Mouse (Mus musculus) ovary, postnatal 36 days (tissue): Measurements from ENCODE around the gene Itgb7.
A peak's percentile ranks its signal among the peaks of the same experiment; 100 is the strongest.

Experiments
- DNase-seq: peaks from one replicate; pipeline ENCODE4 v3.0.0; 2022; ENCODE audit warnings: low spot score, mixed read lengths

The Itgb7 gene

GRCm38 (mm10) chr15:102248812-102249191 lies 17.1 kb upstream of the Itgb7 start:
- no peak for DNase-seq

GRCm38 (mm10) chr15:102248131-102248811 lies 16.5 kb upstream of the Itgb7 start:
- no peak for DNase-seq

DNA sequence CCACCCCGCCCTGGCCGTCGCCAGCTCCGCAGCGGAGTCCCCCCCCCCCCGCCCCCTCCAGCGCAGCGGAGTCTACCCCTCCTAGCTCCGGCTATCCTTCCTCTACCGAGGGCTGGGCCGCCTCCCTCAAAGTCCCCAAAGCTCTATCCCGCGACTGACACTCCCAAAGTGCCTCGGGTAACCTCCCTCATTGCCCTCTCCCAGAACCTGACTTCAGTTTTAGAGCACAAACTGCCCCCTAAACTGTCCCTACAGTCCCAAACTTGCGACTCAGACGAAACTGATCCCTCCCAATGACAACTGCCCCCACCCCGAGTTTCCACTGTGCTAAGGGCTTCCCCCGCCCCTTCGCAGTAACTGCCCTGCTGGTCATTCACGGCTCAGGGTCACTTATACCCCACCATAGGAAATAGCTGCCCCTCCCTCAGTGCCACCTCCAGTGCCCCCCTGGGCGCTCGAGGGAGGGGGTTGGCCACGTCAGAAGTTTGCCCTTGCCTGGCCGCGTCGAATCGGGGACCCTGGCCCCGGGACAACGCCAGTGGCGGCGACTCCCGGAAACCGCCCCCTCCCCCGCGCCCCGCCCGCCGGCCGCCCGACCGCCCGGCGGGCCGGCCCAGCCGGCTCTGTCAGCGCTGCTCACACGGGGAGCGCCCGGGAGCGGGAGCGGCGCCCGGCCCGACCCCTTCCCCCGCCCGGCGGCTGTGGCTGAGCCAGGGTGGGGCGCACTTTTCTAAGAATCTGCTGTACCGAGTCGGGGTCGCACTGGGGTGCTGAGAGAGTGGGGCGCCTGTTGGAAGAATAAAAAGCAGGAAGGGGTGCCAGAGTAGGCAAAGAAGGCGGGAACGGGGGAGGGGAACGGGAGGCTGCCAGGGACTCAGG lies 15.7 kb upstream of the Itgb7 start:
- DNase-seq, result peak; percentile 79

DNA sequence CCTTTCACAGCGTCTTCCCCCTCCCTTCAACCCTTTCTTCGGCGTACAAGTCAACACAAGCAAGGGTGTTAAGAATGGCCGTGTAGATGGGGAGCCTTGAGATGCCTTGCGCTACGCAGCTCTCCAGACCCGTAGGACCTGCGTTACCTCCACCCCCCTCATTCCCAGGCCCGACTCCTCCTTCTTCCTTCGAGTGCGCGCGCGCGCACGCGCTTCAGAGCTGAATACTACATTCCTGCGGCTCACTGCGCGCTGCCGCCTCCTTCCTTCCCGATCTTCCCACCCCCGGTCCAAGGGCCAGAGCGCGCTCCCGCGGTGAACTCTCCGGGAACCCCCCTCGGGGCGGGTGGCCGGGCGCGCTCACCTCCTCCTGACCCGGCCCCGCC lies 15.1 kb upstream of the Itgb7 start:
- peak; percentile 94 for DNase-seq

DNA sequence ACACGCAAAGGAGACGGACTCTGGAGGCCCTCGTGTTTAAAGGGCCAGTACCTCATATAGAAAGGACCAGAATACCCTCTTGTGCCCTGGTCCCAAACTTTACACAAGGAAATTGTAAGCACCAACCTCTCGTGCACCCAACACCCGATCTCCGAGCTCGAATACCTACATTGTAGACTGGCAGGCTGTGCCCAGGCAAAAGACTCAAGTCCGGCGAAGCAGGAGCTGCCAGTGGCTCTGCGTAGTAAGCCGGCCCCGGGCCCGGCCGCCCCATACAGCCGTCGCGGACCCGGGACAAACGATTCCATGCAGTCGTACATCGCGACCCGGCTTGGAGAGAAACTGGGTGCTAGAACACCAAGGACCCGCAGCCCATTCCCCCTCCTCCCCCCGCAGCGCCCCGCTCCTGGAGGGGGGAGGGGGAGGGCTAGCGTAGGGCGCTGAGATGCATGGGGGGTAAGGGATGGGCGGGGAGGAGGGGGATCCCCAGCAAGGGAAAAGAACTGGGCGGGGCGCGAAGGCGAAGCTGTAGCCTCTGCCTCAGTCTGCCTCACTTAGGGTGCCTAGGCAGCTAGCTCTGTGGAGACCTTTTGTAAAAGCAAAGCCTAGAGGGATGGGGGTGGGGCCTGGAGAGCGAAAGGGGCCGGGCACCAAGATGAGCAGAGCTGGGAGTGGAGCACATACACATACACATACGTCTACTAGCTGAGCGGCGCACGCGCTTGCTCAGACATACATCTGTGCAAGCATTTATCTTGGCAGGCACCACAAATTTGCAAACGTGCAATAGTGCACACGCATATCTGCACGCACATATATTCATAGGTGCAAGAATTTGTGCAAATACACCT lies 14.4 kb upstream of the Itgb7 start:
- peak; percentile 70 for DNase-seq

- no peak for DNase-seq
Observed at GRCm38 (mm10) chr15:102245461-102245881, 13.7 kb upstream of the Itgb7 start.

GRCm38 (mm10) chr15:102244306-102245191 lies 12.8 kb upstream of the Itgb7 start:
- DNase-seq, result peak; percentile 67

DNA sequence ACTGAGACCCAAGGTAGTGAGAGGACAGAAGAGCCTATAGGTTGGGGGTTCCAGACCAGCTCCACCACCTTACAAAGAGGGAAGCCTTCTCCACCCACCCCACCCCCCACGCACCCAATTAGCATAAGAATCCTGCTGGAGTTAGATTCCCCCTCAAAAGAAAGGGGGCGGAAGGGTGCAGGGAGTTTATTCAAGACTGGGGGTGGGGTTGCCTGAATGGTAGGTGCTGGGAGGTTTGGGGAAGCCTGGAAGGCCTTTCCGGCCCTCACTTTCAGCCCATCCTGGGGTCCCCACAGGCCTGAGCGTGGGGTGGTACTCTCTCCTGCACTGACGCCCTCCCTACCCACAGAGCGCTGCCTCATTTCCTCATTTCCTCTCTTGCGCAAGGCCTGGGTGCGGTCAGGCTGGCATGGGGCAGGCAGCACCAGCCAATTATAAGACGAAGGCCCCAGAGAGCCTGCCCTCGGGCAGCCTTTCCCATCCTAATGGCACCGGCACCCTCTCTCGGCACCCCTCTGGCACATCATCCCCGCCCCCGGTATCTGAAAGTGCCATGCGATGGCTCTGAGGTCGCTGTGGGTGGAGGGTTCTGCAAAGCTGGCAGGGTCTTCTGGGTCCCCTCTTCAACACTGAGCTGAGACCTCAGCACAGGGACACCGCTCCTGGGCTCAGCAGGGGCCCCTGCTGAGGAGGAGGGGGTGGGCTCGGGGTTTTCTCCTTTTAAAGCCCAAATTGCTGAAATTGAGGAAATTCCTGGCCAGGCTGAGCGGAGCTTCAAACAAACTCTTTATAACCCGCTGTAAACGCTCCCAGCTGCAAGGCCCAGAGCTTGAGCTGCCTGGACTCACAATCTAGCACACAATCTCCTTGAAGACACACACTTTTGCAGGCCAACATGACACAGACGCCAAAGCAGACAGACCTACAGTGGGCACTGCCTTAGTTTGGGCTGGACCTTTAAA lies 11.8 kb upstream of the Itgb7 start:
- DNase-seq, result peak; percentile 63

DNA sequence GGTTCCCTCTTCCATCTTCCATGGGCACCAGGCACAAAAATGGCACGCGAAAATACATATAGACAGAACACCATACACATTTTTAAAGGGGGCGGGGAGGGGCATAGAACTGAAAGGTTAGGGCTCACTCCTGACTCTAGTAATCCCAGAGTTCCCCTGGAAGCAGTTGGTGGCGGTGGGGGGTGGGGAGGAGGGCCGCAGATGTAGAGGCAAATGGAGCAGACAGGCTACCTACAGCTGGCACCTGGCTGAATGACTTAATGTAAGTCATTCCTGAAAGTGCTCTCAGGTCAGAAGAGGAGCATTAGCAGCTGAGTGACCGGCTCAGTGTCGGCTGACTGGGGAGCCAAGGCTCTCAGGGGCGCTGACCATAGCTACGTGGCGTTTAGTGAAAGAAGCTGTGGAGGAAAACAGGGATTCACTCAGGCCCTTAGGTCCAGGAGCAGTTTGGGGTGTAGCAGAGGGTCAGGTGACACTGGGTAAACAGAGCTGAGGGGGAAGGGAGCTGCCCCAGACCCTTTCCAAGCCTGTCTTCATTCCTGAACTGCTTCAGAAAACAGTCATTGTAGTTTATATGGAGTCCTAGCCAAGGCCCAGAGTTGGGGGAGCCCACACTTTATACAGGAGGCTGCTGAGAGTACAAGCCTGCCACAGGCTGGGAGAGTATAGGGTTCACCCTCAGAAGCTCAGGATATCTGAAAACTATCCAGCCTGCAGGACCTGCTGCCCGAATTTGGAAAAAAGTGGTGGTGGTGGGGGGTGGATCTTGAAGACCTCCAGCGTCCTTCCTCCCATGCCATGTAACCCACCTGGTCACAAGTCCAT lies 10.9 kb upstream of the Itgb7 start:
- no peak for DNase-seq

DNA sequence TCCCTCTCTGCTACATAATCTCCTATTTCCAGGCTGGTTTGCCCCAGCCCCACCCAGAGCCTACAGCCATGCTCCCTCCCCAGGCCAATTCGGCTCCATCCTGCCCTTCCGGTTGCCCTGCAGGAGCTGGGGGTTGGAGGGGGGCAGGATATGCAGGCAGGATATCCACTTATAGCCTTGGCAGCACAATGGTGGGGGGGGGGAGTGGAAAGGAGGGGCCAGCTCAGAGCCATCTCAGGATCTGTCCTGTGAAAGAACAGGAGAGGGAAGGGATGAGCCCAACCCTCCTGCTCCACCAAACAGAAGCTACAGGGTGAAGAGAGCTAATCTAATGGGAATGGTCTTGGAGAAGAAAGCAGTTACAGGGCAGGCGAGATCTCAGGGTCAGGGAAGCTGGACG lies 8.9 kb upstream of the Itgb7 start:
- DNase-seq, result no peak

GRCm38 (mm10) chr15:102239851-102240250 lies 8.1 kb upstream of the Itgb7 start:
- no peak for DNase-seq

DNA sequence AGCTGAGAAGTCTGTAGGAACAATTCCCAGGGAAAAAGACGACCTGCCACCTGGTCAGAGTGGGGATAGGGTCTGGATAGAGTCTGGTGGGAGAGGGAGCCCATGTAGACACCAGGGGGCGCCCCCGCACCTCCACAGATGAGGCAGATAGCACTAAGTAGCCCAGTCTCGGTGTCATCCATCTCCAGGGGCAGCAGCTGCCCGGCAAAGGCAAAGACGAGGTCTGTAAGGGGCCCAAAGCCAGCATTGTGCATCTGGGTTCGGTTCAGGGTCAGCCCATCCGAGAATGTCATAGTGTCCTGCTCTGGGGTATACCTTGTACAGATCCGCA lies 7.5 kb upstream of the Itgb7 start:
- DNase-seq, result peak; percentile 79

GRCm38 (mm10) chr15:102238543-102239259 lies 7.0 kb upstream of the Itgb7 start:
- no peak for DNase-seq

DNA sequence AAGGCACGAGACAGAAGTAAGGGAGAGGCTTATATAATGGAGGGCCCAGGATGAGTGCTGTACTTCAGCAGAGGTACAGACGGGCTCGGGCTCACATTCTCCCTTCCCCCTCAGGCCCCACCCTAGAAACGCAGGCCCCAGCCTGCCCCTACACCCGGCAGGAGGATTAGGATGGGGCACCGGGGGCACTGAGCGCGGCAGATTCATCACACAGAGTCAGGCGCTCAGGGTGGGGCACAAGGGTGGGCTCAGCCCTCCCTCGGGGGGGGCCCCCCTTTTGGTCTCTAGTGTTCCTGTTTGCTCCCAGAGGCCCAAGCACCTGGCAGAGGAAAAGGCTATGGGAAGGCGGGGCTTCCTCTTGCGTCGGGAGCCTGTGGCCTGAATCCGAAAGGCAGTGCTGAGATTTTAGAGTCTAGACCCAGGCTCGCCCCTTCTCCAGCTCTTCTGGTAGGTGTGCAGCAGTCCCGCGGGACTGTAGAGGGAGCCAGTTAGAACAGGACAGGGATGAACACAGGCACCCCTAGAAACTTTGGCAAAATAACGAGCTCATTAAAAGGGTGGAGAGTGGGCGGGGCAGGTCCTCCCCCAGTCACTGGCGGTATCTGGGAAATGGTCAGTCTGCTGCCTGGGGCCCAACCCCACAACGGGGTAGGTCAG lies 3.8 kb upstream of the Itgb7 start:
- no peak for DNase-seq

DNA sequence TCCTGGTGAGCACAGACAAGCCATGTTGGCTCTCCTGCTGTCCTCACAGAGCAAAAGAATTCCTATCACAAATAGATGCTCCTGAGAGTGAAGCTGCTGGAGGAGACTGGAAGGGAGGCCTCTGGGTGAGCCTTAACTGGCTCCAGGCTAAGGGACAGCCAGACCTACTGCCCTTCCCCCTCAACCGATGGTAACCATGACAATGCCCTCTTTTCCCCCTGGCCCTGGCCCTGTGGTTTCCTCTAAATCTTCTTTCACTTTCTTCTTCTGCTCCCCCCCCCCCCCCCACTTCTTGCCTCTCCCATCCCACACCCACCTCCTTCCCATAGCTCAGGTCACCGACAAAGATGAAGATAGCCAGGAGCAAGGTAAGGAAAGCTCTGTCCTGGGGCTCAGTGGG lies 2.2 kb upstream of the Itgb7 start:
- no peak for DNase-seq

- no peak for DNase-seq
Observed at GRCm38 (mm10) chr15:102232764-102233163, 1.0 kb upstream of the Itgb7 start.

GRCm38 (mm10) chr15:102230408-102231321 lies 1.1 kb downstream of the Itgb7 start:
- no peak for DNase-seq
